Mouse (Mus musculus) embryo, embryonic 11.5 days (tissue): ENCODE results near the gene Gm20547.
"Not testable (repeated sequence)": the region's sequence is repeated elsewhere in the genome, so short reads cannot be mapped to it uniquely, and the experiment has no call there.

Experiments
- DNase-seq: peaks from one replicate; pipeline ENCODE4 v3.0.0-alpha.2; 2012; ENCODE audit warnings: low read depth, low spot score

Gm20547 gene

GRCm38 (mm10) chr17:34881683-34882310 lies at the start of gene Gm20547:
Gene Gm20547, minus strand, starts transcription at chr17:34882042.
- no peak for DNase-seq

GRCm38 (mm10) chr17:34931061-34931734 lies 49.4 kb upstream of the Gm20547 start, which contains the start of gene Neu1:
Gene Neu1, plus strand, starts transcription at chr17:34931253.
- DNase-seq, result peak; percentile 96

GRCm38 (mm10) chr17:34928841-34929240 lies 47.0 kb upstream of the Gm20547 start:
- DNase-seq, result no peak

- no peak for DNase-seq
These were observed 45.6 kb upstream of the Gm20547 start for GRCm38 (mm10) chr17:34927306-34928019.

- no peak for DNase-seq
These were observed 42.4 kb upstream of the Gm20547 start for GRCm38 (mm10) chr17:34924258-34924657.

- no peak for DNase-seq
These were observed 41.1 kb upstream of the Gm20547 start for GRCm38 (mm10) chr17:34922939-34923338.

- DNase-seq, result no peak
These were observed 35.3 kb upstream of the Gm20547 start for GRCm38 (mm10) chr17:34917188-34917587.

- DNase-seq, result no peak
These were observed 34.5 kb upstream of the Gm20547 start for GRCm38 (mm10) chr17:34916316-34916715.

GRCm38 (mm10) chr17:34915410-34915831 lies 33.6 kb upstream of the Gm20547 start:
- DNase-seq, result no peak

- no peak for DNase-seq
These were observed 32.3 kb upstream of the Gm20547 start, which contains the start of gene Slc44a4 for GRCm38 (mm10) chr17:34913930-34914665. Gene Slc44a4, plus strand, starts transcription at chr17:34914466.

- DNase-seq, result no peak
These were observed 30.1 kb upstream of the Gm20547 start for GRCm38 (mm10) chr17:34911945-34912351.

GRCm38 (mm10) chr17:34910982-34911381 lies 29.1 kb upstream of the Gm20547 start:
- no peak for DNase-seq

- DNase-seq, result no peak
These were observed 21.1 kb upstream of the Gm20547 start for GRCm38 (mm10) chr17:34902895-34903294.

GRCm38 (mm10) chr17:34901948-34902347 lies 20.1 kb upstream of the Gm20547 start:
- not testable (repeated sequence) for DNase-seq

- DNase-seq, result not testable (repeated sequence)
These were observed 19.0 kb upstream of the Gm20547 start for GRCm38 (mm10) chr17:34900826-34901225.

- no peak for DNase-seq
These were observed 18.0 kb upstream of the Gm20547 start for GRCm38 (mm10) chr17:34899890-34900243.

- DNase-seq, result no peak
These were observed 17.4 kb upstream of the Gm20547 start for GRCm38 (mm10) chr17:34899053-34899889.

- DNase-seq, result no peak
These were observed 16.8 kb upstream of the Gm20547 start for GRCm38 (mm10) chr17:34898706-34899052.

- DNase-seq, result peak; percentile 66
These were observed 16.3 kb upstream of the Gm20547 start, which contains the start of the genes C2 and Ehmt2 for GRCm38 (mm10) chr17:34898160-34898586. Gene C2, minus strand, starts transcription at chr17:34898265. Gene Ehmt2, plus strand, starts transcription at chr17:34898469.

GRCm38 (mm10) chr17:34897373-34898159 lies 15.7 kb upstream of the Gm20547 start:
- DNase-seq, result no peak
